Mouse (Mus musculus): ENCODE results near the gene Ddx27.
"Not testable (repeated sequence)": the region's sequence is repeated elsewhere in the genome, so short reads cannot be mapped to it uniquely, and the experiment has no call there.

Ddx27 gene

GRCm38 (mm10) chr2:167014702-167015381, at the start of gene Ddx27:
Gene Ddx27 (plus strand): TSS chr2:167015193.
- peak; percentile 99 for DNase-seq

GRCm38 (mm10) chr2:166973153-166973552, 41.8 kb upstream of the Ddx27 start:
- no peak for DNase-seq

GRCm38 (mm10) chr2:166974177-166974872, 40.7 kb upstream of the Ddx27 start:
- no peak for DNase-seq

GRCm38 (mm10) chr2:166976356-166976755, 38.6 kb upstream of the Ddx27 start:
- DNase-seq = peak; percentile 93

- no peak for DNase-seq
These were observed 37.5 kb upstream of the Ddx27 start for GRCm38 (mm10) chr2:166977490-166977889.

GRCm38 (mm10) chr2:166980161-166980560, 34.8 kb upstream of the Ddx27 start:
- no peak for DNase-seq

- DNase-seq = no peak
These were observed 31.6 kb upstream of the Ddx27 start for GRCm38 (mm10) chr2:166983351-166983894.

- no peak for DNase-seq
These were observed 24.1 kb upstream of the Ddx27 start for GRCm38 (mm10) chr2:166990861-166991260.

GRCm38 (mm10) chr2:166991945-166992344, 23.0 kb upstream of the Ddx27 start:
- DNase-seq = no peak

GRCm38 (mm10) chr2:166995021-166995795, 19.8 kb upstream of the Ddx27 start:
- DNase-seq = peak; percentile 93

- DNase-seq = peak; percentile 100
These were observed 19.0 kb upstream of the Ddx27 start, which contains the start of gene Stau1 for GRCm38 (mm10) chr2:166995796-166996532. Gene Stau1 (minus strand): TSS chr2:166996299.

GRCm38 (mm10) chr2:166996533-166996894, 18.5 kb upstream of the Ddx27 start:
- no peak for DNase-seq

GRCm38 (mm10) chr2:167001486-167001885, 13.5 kb upstream of the Ddx27 start:
- DNase-seq = no peak

- DNase-seq = peak; percentile 89
These were observed 10.7 kb upstream of the Ddx27 start for GRCm38 (mm10) chr2:167004099-167004854.

- no peak for DNase-seq
These were observed 8.6 kb upstream of the Ddx27 start for GRCm38 (mm10) chr2:167006355-167006754.

GRCm38 (mm10) chr2:167007001-167007491, 7.9 kb upstream of the Ddx27 start:
- no peak for DNase-seq

- DNase-seq = not testable (repeated sequence)
These were observed 7.4 kb upstream of the Ddx27 start for GRCm38 (mm10) chr2:167007565-167007964.

- no peak for DNase-seq
These were observed 5.5 kb upstream of the Ddx27 start for GRCm38 (mm10) chr2:167009483-167009882.

- no peak for DNase-seq
These were observed 4.4 kb upstream of the Ddx27 start for GRCm38 (mm10) chr2:167010546-167010945.

- DNase-seq = no peak
These were observed 357 bp downstream of the Ddx27 start for GRCm38 (mm10) chr2:167015382-167015718.

- no peak for DNase-seq
These were observed 4.4 kb downstream of the Ddx27 start for GRCm38 (mm10) chr2:167019396-167019795.

- DNase-seq = no peak
These were observed 13.6 kb downstream of the Ddx27 start for GRCm38 (mm10) chr2:167028553-167028952.

Data from heart, adult 11 months (tissue).